Mouse (Mus musculus) left cerebral cortex, adult 8-10 months (tissue): ENCODE results near the gene Olfr1112. TPM values are rescaled to one million over a fixed set of nuclear protein-coding genes. Genes with fewer than 3 reads are reported as not detected.
"Not testable (repeated sequence)": the region's sequence is repeated elsewhere in the genome, so short reads cannot be mapped to it uniquely, and the experiment has no call there.

ENCODE experiments used
- DNase-seq, 2 experiments: peaks; one replicate each; pipeline ENCODE4 v3.0.0; 2022; ENCODE audit warnings: low spot score in 2 of 2
- total RNA-seq, 4 experiments: library from RNA; stranded (reverse); gene quantifications; 2 replicates each; pipeline ENCODE4 v1.2.4; 2022

Olfr1112 gene
- total RNA-seq = not detected

DNA sequence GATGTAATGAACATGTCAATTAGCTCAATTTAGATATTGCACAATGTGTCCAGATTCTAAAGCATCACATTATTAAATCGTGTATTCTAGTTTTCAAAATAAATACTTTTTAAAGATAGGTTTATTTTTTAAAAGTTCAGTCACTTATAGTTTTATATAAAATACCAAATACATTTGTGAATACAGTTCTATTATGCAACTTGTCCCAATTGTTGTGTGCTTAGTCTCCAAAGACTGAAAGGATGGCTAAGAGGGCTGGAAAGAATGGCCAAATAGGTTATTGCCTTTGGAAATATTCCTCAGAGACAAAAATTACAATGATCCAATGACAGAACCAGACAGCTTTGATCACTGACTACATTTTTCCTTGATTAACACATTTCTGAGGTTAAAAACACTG, at the start of gene Olfr1112:
Gene Olfr1112 (plus strand): TSS at position 301 of the 400 bp plus-strand sequence.
- no peak for DNase-seq

DNA sequence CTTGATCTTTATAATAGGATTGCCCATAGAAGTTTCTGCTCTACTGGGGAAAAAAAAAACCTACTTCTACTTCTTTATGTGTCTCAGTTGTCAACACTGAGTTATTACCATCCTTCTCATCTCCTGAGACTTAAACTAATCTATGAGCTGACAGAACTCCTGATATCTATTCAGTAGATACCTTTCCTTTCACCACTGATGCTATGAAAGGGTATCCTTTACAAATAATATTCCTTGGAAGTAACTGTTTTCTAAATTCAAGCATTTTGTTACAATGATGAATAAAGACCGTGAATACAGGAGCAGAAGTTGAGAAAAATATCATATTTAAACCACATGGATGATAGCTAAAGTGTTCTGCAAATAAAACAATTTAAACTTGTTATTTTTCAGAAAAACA, 47.4 kb upstream of the Olfr1112 start, which contains the start of gene Olfr1110:
Gene Olfr1110 (minus strand): TSS at position 101 of the 400 bp plus-strand sequence.
- no peak for DNase-seq

DNA sequence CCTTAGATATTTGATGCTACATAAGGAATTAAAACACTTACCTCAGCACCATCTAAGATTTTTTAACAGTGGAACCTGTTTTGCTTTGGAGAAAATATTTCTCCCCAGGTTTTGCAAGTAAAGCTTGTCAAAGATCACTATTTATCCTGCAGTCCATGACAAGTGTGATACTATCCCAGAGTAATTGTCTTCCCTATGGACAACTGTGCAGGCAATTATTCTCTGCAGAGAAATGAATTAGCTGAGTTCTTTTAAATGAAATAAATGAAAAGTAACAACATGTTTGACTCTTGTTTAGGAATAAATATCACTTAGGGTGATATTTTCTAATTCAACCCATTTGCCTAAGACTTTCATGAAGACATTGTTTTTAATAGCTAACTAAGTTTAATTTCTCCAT, 35.1 kb upstream of the Olfr1112 start, which contains the start of gene Olfr1111:
Gene Olfr1111 (minus strand): TSS at position 101 of the 400 bp plus-strand sequence.
- no peak for DNase-seq

DNA sequence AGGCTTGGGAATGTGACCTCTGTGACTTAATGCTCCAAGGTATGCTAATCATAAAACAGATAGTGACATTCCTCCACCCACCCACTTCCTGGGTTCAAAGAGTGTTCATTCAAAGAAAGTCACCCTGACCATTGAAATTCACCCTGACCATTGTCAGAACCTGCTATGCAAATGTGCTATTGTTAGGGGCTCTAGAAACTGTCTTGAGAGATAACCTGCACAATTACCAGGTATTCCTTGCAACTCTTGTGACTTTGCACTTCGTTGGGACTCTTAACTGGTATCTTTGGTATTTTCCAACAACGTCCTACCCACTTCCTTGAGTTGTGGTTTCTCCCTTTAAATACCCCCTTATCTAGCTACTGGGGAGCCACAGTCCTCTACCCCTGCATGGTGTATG, 19.9 kb upstream of the Olfr1112 start:
- not testable (repeated sequence) for DNase-seq

DNA sequence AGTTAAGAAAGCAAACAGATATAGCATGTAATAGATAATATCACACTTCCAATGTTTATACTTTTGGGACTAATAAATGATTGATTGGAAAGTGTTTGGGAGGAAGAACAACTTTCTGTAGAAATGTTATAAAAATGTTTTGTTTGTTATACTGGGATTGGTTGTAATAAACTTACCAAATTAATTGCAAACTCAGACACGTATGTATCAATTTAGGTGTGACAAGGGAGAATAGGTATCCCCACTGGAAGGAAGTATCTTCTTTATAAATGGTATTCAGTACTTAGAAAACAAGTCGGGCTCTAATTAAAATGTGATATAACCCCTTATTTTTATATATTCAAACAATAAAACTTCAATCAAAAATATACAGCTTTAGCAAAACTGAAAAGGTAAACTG, 21.1 kb downstream of the Olfr1112 start, which contains the start of gene Olfr1113:
Gene Olfr1113 (plus strand): TSS at position 301 of the 400 bp plus-strand sequence.
- DNase-seq = no peak

Other genes with a start within 250 kb of the Olfr1112 start
- not detected for gene Olfr1099, start 227.1 kb upstream of the Olfr1112 start, total RNA-seq
- gene Olfr1100, start 207.8 kb upstream of the Olfr1112 start, total RNA-seq = not detected
- gene Olfr1101, start 196.6 kb upstream of the Olfr1112 start, total RNA-seq = not detected
- gene Olfr1102, start 189.4 kb upstream of the Olfr1112 start, total RNA-seq = not detected
- gene Olfr1104, start 160.7 kb upstream of the Olfr1112 start, total RNA-seq = not detected
- not detected for gene Olfr1105, start 151.3 kb upstream of the Olfr1112 start, total RNA-seq
- gene Olfr1106, start 135.5 kb upstream of the Olfr1112 start, total RNA-seq = not detected
- gene Olfr1107, start 112.0 kb upstream of the Olfr1112 start, total RNA-seq = not detected
- not detected for gene Olfr1109, start 91.8 kb upstream of the Olfr1112 start, total RNA-seq
- not detected for gene Olfr259, start 73.2 kb upstream of the Olfr1112 start, total RNA-seq
- gene Olfr1110, start 47.5 kb upstream of the Olfr1112 start, total RNA-seq = not detected
- not detected for gene Olfr1111, start 35.2 kb upstream of the Olfr1112 start, total RNA-seq
- not detected for gene Olfr1113, start 21.2 kb downstream of the Olfr1112 start, total RNA-seq
- not detected for gene Olfr1115, start 60.2 kb downstream of the Olfr1112 start, total RNA-seq
- gene Olfr1116, start 79.7 kb downstream of the Olfr1112 start, total RNA-seq = not detected
- gene Olfr1118, start 119.8 kb downstream of the Olfr1112 start, total RNA-seq = not detected
- gene Olfr1120, start 167.0 kb downstream of the Olfr1112 start, total RNA-seq = not detected
- not detected for gene Olfr1121, start 182.1 kb downstream of the Olfr1112 start, total RNA-seq
- under 1 TPM in 1 of 4 experiments, not detected in 3; 0.09 TPM for gene Olfr1122, start 198.1 kb downstream of the Olfr1112 start, total RNA-seq
- not detected for gene Olfr1123, start 228.8 kb downstream of the Olfr1112 start, total RNA-seq
- gene Olfr1124, start 242.5 kb downstream of the Olfr1112 start, total RNA-seq = not detected